Comparison of ENCODE assay signal across 12 mouse cellular contexts in genomic region chr1:191259121-191259520, GRCm38 (mm10). TPM values are rescaled to one million over a fixed set of nuclear protein-coding genes. Genes with fewer than 3 reads are reported as not detected.
DNase-seq lines count a peak whose midpoint lies in the region; ATAC-seq and TF ChIP-seq lines count a peak whose summit lies in the region.
"Had no signal": no experiment of that assay in that cellular context is flagged by ENCODE, and none has a peak within 500 bp of the region (broad histone marks: within the 10 kb centered on the region; RNA-seq: fewer than 3 reads in every experiment).

No protein-coding gene starts in this region.

- TF ChIP-seq POLR2A in bone marrow macrophage, adult 2 months (IDR thresholded peaks at IDR 0.05; ENCODE audit: borderline replicate concordance, low read depth, low read length): no peak

- DNase-seq in hindbrain, postnatal 0 days (ENCODE audit: low spot score): peak; percentile 7
- no peak for DNase-seq in hindbrain, embryonic 11.5 days (ENCODE audit: low spot score)
- DNase-seq in CD4-positive, CD25-positive, alpha-beta regulatory T cell, adult 2 months (ENCODE audit: low read depth, low spot score): peak; percentile 75
- DNase-seq in limb, embryonic 10.5 days (ENCODE audit: low spot score): no peak
- no peak for DNase-seq in midbrain, embryonic 11.5 days (ENCODE audit: low spot score, missing footprints)
- DNase-seq in layer of hippocampus, postnatal 10 days (ENCODE audit: low spot score in 2 of 2): no peak
- DNase-seq: kidney, adult 18-20 months had no signal

- H3K4me1 ChIP-seq in hindbrain, postnatal 0 days (ENCODE audit: insufficient read depth, low read length): no peaks in the 10 kb centered on the region; the same call in 1 of the 2 replicates
- H3K4me1 ChIP-seq in hindbrain, embryonic 11.5 days (replicated peaks; ENCODE audit: control insufficient read depth, insufficient read depth, low read length): 0 out of 2 replicates have a peak, but pooled peaks cover 2% of the 10 kb centered on the region
- H3K4me1 ChIP-seq in bone marrow macrophage, adult 2 months (ENCODE audit: control insufficient read depth, insufficient read depth, low read length): peaks cover 86% of the 10 kb centered on the region
- peaks cover 56% of the 10 kb centered on the region for H3K4me1 ChIP-seq in limb, embryonic 10.5 days
- H3K4me1 ChIP-seq in midbrain, embryonic 11.5 days (ENCODE audit: control insufficient read depth, insufficient read depth, low read length): peaks cover 4% of the 10 kb centered on the region

- ATAC-seq in hindbrain, postnatal 0 days: no peak
- ATAC-seq in hindbrain, embryonic 11.5 days (ENCODE audit: low FRiP score): no peak
- ATAC-seq in frontal cortex, adult (ENCODE audit: low TSS enrichment): no peak
- ATAC-seq in midbrain, embryonic 11.5 days (ENCODE audit: low FRiP score): no peak
- ATAC-seq: midbrain, embryonic 16.5 days had no signal

- no peak overlapping the region for H3K4me3 ChIP-seq in hindbrain, postnatal 0 days (ENCODE audit: low read length)
- no peak overlapping the region for H3K4me3 ChIP-seq in hindbrain, embryonic 11.5 days (ENCODE audit: low read depth, low read length)
- peak overlapping the region; percentile 17; the same call in 1 of the 2 replicates for H3K4me3 ChIP-seq in bone marrow macrophage, adult 2 months (ENCODE audit: insufficient read depth, low read length)
- peak overlapping the region; percentile 2; the same call in 1 of the 2 replicates for H3K4me3 ChIP-seq in limb, embryonic 10.5 days
- no peak overlapping the region for H3K4me3 ChIP-seq in midbrain, embryonic 11.5 days (ENCODE audit: low read depth, low read length)
- H3K4me3 ChIP-seq: erythroblast, embryonic 14.5 days had no signal

- no peak for TF ChIP-seq CTCF in hindbrain, postnatal 0 days (IDR thresholded peaks at IDR 0.05; ENCODE audit: low read depth)
- TF ChIP-seq CTCF in bone marrow macrophage, adult 2 months (IDR thresholded peaks at IDR 0.05; ENCODE audit: low read depth, low read length): no peak

- H3K27ac ChIP-seq in hindbrain, postnatal 0 days: no peak overlapping the region
- no peak overlapping the region for H3K27ac ChIP-seq in hindbrain, embryonic 11.5 days (ENCODE audit: low read depth, low read length)
- H3K27ac ChIP-seq in bone marrow macrophage, adult 2 months (ENCODE audit: insufficient read depth, low read depth, low read length): peak overlapping the region; percentile 92
- H3K27ac ChIP-seq in limb, embryonic 10.5 days: peak overlapping the region; percentile 66
- no peak overlapping the region for H3K27ac ChIP-seq in midbrain, embryonic 11.5 days (ENCODE audit: low read depth, low read length)

- WGBS in hindbrain, postnatal 0 days: 35% methylated on average over 7 of the region's 7 CpGs
- WGBS in hindbrain, embryonic 11.5 days: 33% methylated on average over 7 of the region's 7 CpGs
- WGBS in limb, embryonic 10.5 days: 24% methylated on average over 7 of the region's 7 CpGs
- 37% methylated on average over 7 of the region's 7 CpGs for WGBS in midbrain, embryonic 11.5 days

- H3K27me3 ChIP-seq in hindbrain, postnatal 0 days (ENCODE audit: insufficient read depth, low read length): no peaks in the 10 kb centered on the region
- no peaks in the 10 kb centered on the region for H3K27me3 ChIP-seq in hindbrain, embryonic 11.5 days (ENCODE audit: control insufficient read depth, insufficient read depth, low read length)
- no peaks in the 10 kb centered on the region for H3K27me3 ChIP-seq in limb, embryonic 10.5 days (ENCODE audit: low read depth, poor library complexity, severe bottlenecking)
- no peaks in the 10 kb centered on the region; the same call in 1 of the 2 replicates for H3K27me3 ChIP-seq in midbrain, embryonic 11.5 days (ENCODE audit: control insufficient read depth, insufficient read depth, low read length)

- H3K36me3 ChIP-seq in hindbrain, postnatal 0 days (ENCODE audit: insufficient read depth, low read length): no peaks in the 10 kb centered on the region
- H3K36me3 ChIP-seq in hindbrain, embryonic 11.5 days (ENCODE audit: control insufficient read depth, insufficient read depth, low read length): no peaks in the 10 kb centered on the region
- no peaks in the 10 kb centered on the region for H3K36me3 ChIP-seq in limb, embryonic 10.5 days
- no peaks in the 10 kb centered on the region for H3K36me3 ChIP-seq in midbrain, embryonic 11.5 days (ENCODE audit: control insufficient read depth, insufficient read depth, low read length)

- no peaks in the 10 kb centered on the region for H3K9me3 ChIP-seq in hindbrain, postnatal 0 days (ENCODE audit: low read length)
- H3K9me3 ChIP-seq in hindbrain, embryonic 11.5 days (ENCODE audit: control insufficient read depth, low read length): no peaks in the 10 kb centered on the region
- H3K9me3 ChIP-seq in limb, embryonic 10.5 days (replicated peaks): no peaks in the 10 kb centered on the region
- no peaks in the 10 kb centered on the region for H3K9me3 ChIP-seq in midbrain, embryonic 11.5 days (ENCODE audit: control insufficient read depth, low read length)

- H3K4me2 ChIP-seq in hindbrain, postnatal 0 days (ENCODE audit: low read depth, low read length): no peak overlapping the region
- no peak overlapping the region for H3K4me2 ChIP-seq in hindbrain, embryonic 11.5 days (replicated peaks; ENCODE audit: low read depth, low read length)
- no peak overlapping the region for H3K4me2 ChIP-seq in midbrain, embryonic 11.5 days
- H3K4me2 ChIP-seq: liver, embryonic 11.5 days had no signal

- H3K9ac ChIP-seq in hindbrain, postnatal 0 days (replicated peaks; ENCODE audit: low read length): no peak overlapping the region
- H3K9ac ChIP-seq in hindbrain, embryonic 11.5 days (ENCODE audit: low read depth, low read length): no peak overlapping the region
- no peak overlapping the region for H3K9ac ChIP-seq in midbrain, embryonic 11.5 days (ENCODE audit: low read length)

RNA-seq across cellular contexts. Expression of gene Atf3, which starts 41.3 kb away (rescaled TPM):
- total RNA-seq in hindbrain, postnatal 0 days (2014; rRNA removed): 1.6 and 1.8 TPM in 2 replicates
- 1.7 and 1.8 TPM in 2 replicates for polyA plus RNA-seq in hindbrain, postnatal 0 days (2015; fragmentation: Nextera tagmentation; extraction: Ambion mirVana)
- 1.4 and 1.5 TPM in 2 replicates for polyA plus RNA-seq in hindbrain, embryonic 11.5 days (2014; fragmentation: Nextera tagmentation; extraction: Ambion mirVana)
- 103 and 107 TPM in 2 replicates for polyA plus RNA-seq in bone marrow macrophage, adult 2 months (2012; ENCODE audit: insufficient read depth, insufficient read length, missing spikeins)
- 1.8 and 2.8 TPM in 2 replicates for polyA plus RNA-seq in limb, embryonic 10.5 days (2016; fragmentation: Nextera tagmentation; extraction: Ambion mirVana)
- 3.8 and 4.6 TPM in 2 replicates for polyA plus RNA-seq in midbrain, embryonic 11.5 days (2014; fragmentation: Nextera tagmentation; extraction: Ambion mirVana)
- total RNA-seq in layer of hippocampus, postnatal 10 days (2021): under 1 TPM; 0.27 to 0.73 TPM

RNA-seq across cellular contexts. Expression of gene Nenf, which starts 58.9 kb away (rescaled TPM):
- total RNA-seq in hindbrain, postnatal 0 days (2014; rRNA removed): 143 and 171 TPM in 2 replicates
- polyA plus RNA-seq in hindbrain, postnatal 0 days (2015; fragmentation: Nextera tagmentation; extraction: Ambion mirVana): 177 and 182 TPM in 2 replicates
- 85.1 and 85.4 TPM in 2 replicates for polyA plus RNA-seq in hindbrain, embryonic 11.5 days (2014; fragmentation: Nextera tagmentation; extraction: Ambion mirVana)
- 43.9 and 46.5 TPM in 2 replicates for polyA plus RNA-seq in bone marrow macrophage, adult 2 months (2012; ENCODE audit: insufficient read depth, insufficient read length, missing spikeins)
- polyA plus RNA-seq in limb, embryonic 10.5 days (2016; fragmentation: Nextera tagmentation; extraction: Ambion mirVana): 50.3 and 53.7 TPM in 2 replicates
- polyA plus RNA-seq in midbrain, embryonic 11.5 days (2014; fragmentation: Nextera tagmentation; extraction: Ambion mirVana): 70.5 and 77.9 TPM in 2 replicates
- 10 to 100 TPM; 74.6 to 89.2 TPM for total RNA-seq in layer of hippocampus, postnatal 10 days (2021)

Comparison
In these comparisons a context has a peak if more than half of its experiments do, and no peak if none do; other contexts are left out.
1. DNase-seq: peak in hindbrain, postnatal 0 days (single experiment) and CD4-positive, CD25-positive, alpha-beta regulatory T cell, adult 2 months (single experiment); none in hindbrain, embryonic 11.5 days (single experiment), limb, embryonic 10.5 days (single experiment), midbrain, embryonic 11.5 days (single experiment) and layer of hippocampus, postnatal 10 days (0 of 2).
2. H3K27ac ChIP-seq: peak in bone marrow macrophage, adult 2 months (single experiment) and limb, embryonic 10.5 days (single experiment); none in hindbrain, postnatal 0 days (single experiment), hindbrain, embryonic 11.5 days (single experiment) and midbrain, embryonic 11.5 days (single experiment).
3. H3K4me3 ChIP-seq: peak in bone marrow macrophage, adult 2 months (single experiment) and limb, embryonic 10.5 days (single experiment); none in hindbrain, postnatal 0 days (single experiment), hindbrain, embryonic 11.5 days (single experiment) and midbrain, embryonic 11.5 days (single experiment).
4. RNA of gene Atf3, which starts 41.3 kb away (polyA plus RNA-seq): 103 to 107 TPM in bone marrow macrophage, adult 2 months; 3.8 to 4.6 TPM in midbrain, embryonic 11.5 days, 1.7 to 1.8 TPM in hindbrain, postnatal 0 days, 1.8 to 2.8 TPM in limb, embryonic 10.5 days and 1.4 to 1.5 TPM in hindbrain, embryonic 11.5 days; every median in the first group is over 10 times any median in the second.